Mouse (Mus musculus) heart, adult 11 months (tissue): Measurements from ENCODE around the gene Spata31d1a.
A peak's percentile ranks its signal among the peaks of the same experiment; 100 is the strongest.
"Not testable (repeated sequence)": the region's sequence is repeated elsewhere in the genome, so short reads cannot be mapped to it uniquely, and the experiment has no call there.

Experiments
- DNase-seq: peaks from one replicate; pipeline ENCODE4 v3.0.0; 2022

Spata31d1a gene

GRCm38 (mm10) chr13:59700137-59700536, 10.0 kb downstream of the Spata31d1a start:
- not testable (repeated sequence) for DNase-seq

GRCm38 (mm10) chr13:59699131-59699530, 11.0 kb downstream of the Spata31d1a start:
- no peak for DNase-seq

- DNase-seq = no peak
These were observed 14.3 kb downstream of the Spata31d1a start for GRCm38 (mm10) chr13:59695781-59696180.

- no peak for DNase-seq
These were observed 16.1 kb downstream of the Spata31d1a start, which contains the start of gene 4921517D22Rik for GRCm38 (mm10) chr13:59694008-59694407. TSS of gene 4921517D22Rik (minus strand) at chr13:59694108.

- no peak for DNase-seq
These were observed 18.7 kb downstream of the Spata31d1a start for GRCm38 (mm10) chr13:59691478-59691877.

GRCm38 (mm10) chr13:59690576-59690975, 19.6 kb downstream of the Spata31d1a start:
- no peak for DNase-seq

GRCm38 (mm10) chr13:59689843-59690242, 20.3 kb downstream of the Spata31d1a start:
- DNase-seq = no peak

GRCm38 (mm10) chr13:59689313-59689712, 20.8 kb downstream of the Spata31d1a start:
- DNase-seq = no peak

- DNase-seq = peak; percentile 94
These were observed 21.8 kb downstream of the Spata31d1a start for GRCm38 (mm10) chr13:59688338-59688770.

- DNase-seq = no peak
These were observed 24.9 kb downstream of the Spata31d1a start for GRCm38 (mm10) chr13:59685236-59685635.

- DNase-seq = no peak
These were observed 27.5 kb downstream of the Spata31d1a start for GRCm38 (mm10) chr13:59682629-59683028.

- DNase-seq = no peak
These were observed 30.2 kb downstream of the Spata31d1a start for GRCm38 (mm10) chr13:59679908-59680307.

- DNase-seq = no peak
These were observed 30.8 kb downstream of the Spata31d1a start for GRCm38 (mm10) chr13:59679306-59679705.

GRCm38 (mm10) chr13:59676316-59677229, 33.6 kb downstream of the Spata31d1a start:
- no peak for DNase-seq

GRCm38 (mm10) chr13:59675151-59676011, 34.7 kb downstream of the Spata31d1a start, which contains the start of gene Golm1:
TSS of gene Golm1 (minus strand) at chr13:59675811.
- DNase-seq = peak; percentile 97

GRCm38 (mm10) chr13:59674761-59675150, 35.4 kb downstream of the Spata31d1a start:
- no peak for DNase-seq

GRCm38 (mm10) chr13:59674215-59674614, 35.9 kb downstream of the Spata31d1a start:
- no peak for DNase-seq

GRCm38 (mm10) chr13:59673597-59673996, 36.5 kb downstream of the Spata31d1a start:
- DNase-seq = no peak

- DNase-seq = no peak
These were observed 37.9 kb downstream of the Spata31d1a start for GRCm38 (mm10) chr13:59672248-59672647.

- DNase-seq = no peak
These were observed 38.6 kb downstream of the Spata31d1a start for GRCm38 (mm10) chr13:59671521-59671920.

- no peak for DNase-seq
These were observed 40.2 kb downstream of the Spata31d1a start for GRCm38 (mm10) chr13:59669946-59670345.

- DNase-seq = peak; percentile 98
These were observed 41.5 kb downstream of the Spata31d1a start for GRCm38 (mm10) chr13:59668501-59669093.

GRCm38 (mm10) chr13:59667763-59668162, 42.4 kb downstream of the Spata31d1a start:
- DNase-seq = no peak
